Mouse (Mus musculus): ENCODE results near the gene Fgfr2.

DNA sequence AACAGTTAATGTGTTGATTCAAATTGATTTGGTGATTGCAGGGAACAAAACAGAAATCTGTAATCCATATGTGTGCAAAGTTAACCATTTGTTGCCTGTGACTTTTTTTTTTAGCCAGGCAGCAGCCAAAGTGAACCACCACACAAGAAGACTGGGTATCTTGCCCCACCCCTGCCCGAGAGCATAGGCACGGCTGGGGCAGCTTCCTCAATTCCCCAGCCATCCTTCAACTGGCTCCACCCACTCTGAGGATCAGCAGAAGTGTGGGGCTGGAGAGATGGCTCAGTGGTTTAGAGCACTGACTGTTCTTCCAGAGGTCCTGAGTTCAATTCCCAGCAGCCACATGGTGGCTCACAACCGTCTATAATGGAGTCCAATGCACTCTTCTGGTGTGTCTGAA lies 581.6 kb downstream of the Fgfr2 start:
- TF ChIP-seq CTCF (conservative IDR thresholded peaks at IDR 0.05; ENCODE audit: insufficient read depth, insufficient read length, low read depth, low read length) (no peak), POLR2A (IDR thresholded peaks at IDR 0.05; ENCODE audit: low read depth, low read length) (no peak)

Measured in kidney, adult 2 months (tissue).